Mouse (Mus musculus) lung, embryonic 14.5 days (tissue): Measurements from ENCODE around the gene 1700123O20Rik. TPM values are rescaled to one million over a fixed set of nuclear protein-coding genes. Genes with fewer than 3 reads are reported as not detected.

Experiments
- ATAC-seq: fragments of 200-750 bp; cut with Nextera tagmentation; 2 replicates; pipeline ENCODE4 v1.8.0; 2017; ENCODE audit warnings: mild to moderate bottlenecking, moderate TSS enrichment, moderate library complexity; ENCODE audit not compliant: insufficient read depth
- DNase-seq: peaks from one replicate; pipeline ENCODE4 v3.0.0-alpha.2; 2015
- H3K27ac ChIP-seq: fragments of 300-500 bp; sonication (generic); 2 replicates; pipeline ENCODE4 v1.5.1; 2014; ENCODE audit warnings: low read depth, mild to moderate bottlenecking, moderate library complexity
- H3K27me3 ChIP-seq: fragments of 300-500 bp; sonication (generic); 2 replicates; pipeline ENCODE4 v1.6.1; 2014; ENCODE audit warnings: low read length, control low read depth; ENCODE audit not compliant: insufficient read depth
- H3K36me3 ChIP-seq: fragments of 300-500 bp; sonication (generic); 2 replicates; pipeline ENCODE4 v1.6.1; 2014; ENCODE audit warnings: control low read depth; ENCODE audit not compliant: insufficient read depth
- H3K4me1 ChIP-seq: fragments of 300-500 bp; sonication (generic); 2 replicates; pipeline ENCODE4 v1.6.1; 2014; ENCODE audit warnings: antibody characterized with exemption, control low read depth; ENCODE audit not compliant: insufficient read depth
- H3K4me2 ChIP-seq: fragments of 300-500 bp; sonication (generic); 2 replicates; pipeline ENCODE4 v1.6.1; 2014; ENCODE audit warnings: mild to moderate bottlenecking
- H3K4me3 ChIP-seq: fragments of 300-500 bp; sonication (generic); 2 replicates; pipeline ENCODE4 v1.5.1; 2014; ENCODE audit warnings: low read depth, low read length
- H3K9ac ChIP-seq: fragments of 300-500 bp; sonication (generic); 2 replicates; pipeline ENCODE4 v1.6.1; 2014
- H3K9me3 ChIP-seq: fragments of 300-500 bp; sonication (generic); 2 replicates; pipeline ENCODE4 v1.6.1; 2016; ENCODE audit warnings: low read depth, low read length, control low read depth
- CTCF ChIP-seq: IDR thresholded peaks from 2 replicates; pipeline ENCODE4 v1.5.1; 2016; ENCODE audit warnings: antibody characterized with exemption, low read depth
- whole genome bisulfite sequencing: fragments of 180-500 bp; shearing (Covaris S2); extraction: QIAGEN DNeasy Blood & Tissue Kit; methylation state at CpG from one replicate; pipeline ENCODE4 v1.1.7; 2014; 5-methylcytosine and 5-hydroxymethylcytosine counted together
- polyA plus RNA-seq: library from polyadenylated mRNA; unstranded; fragments of >200 nt; fragmentation: Nextera tagmentation; extraction: Ambion mirVana; gene quantifications from 2 replicates; pipeline ENCODE4 v1.2.1, GENCODE M21; 2014

The 1700123O20Rik gene
- polyA plus RNA-seq, 1 experiment from 2014 or later: 83.2 TPM

DNA sequence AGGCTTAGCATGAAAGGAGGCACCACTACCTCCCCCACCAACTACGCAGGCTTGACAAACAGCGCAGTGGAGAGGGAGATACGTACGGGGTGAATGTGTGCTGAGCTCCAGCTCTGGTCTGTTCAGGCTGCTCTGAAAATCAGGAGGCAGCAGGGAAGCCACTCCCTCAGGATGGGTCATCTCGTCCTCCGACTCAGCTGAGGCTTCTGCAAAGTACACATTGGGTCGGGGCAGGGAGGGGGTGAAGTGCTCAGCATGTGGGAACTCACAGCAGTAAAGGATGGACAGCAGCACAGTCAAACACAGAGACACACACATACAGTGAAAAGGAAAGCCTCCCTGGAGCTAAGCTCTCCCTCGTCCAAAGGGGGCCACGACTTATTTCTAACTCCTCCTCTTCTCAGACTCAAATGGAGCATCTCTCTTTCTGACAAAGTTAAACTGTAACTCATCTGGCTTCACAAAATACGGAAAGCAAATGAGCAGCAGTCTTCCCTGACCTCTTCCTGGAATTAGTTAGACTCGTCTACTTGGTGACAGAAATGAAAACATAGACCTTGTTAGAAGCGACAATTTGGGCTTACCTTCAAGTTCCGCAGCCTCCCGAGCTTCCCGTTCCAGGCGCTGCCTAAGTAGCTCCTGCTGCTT is 7.2 kb upstream of the 1700123O20Rik start:
- Histone ChIP-seq H3K4me3 (no peak overlapping the region), H3K9me3 (no peaks in the 10 kb centered on the region), H3K4me1 (no peaks in the 10 kb centered on the region), H3K9ac (no peak overlapping the region), H3K27me3 (no peaks in the 10 kb centered on the region), H3K4me2 (no peak overlapping the region), H3K27ac (no peak overlapping the region), H3K36me3 (peaks cover 74% of the 10 kb centered on the region)
- no peak for DNase-seq
- no peak for ATAC-seq
- no peak for TF ChIP-seq CTCF
- WGBS: 84% methylated on average over 16 of the region's 16 CpGs

- Histone ChIP-seq H3K27me3 (no peaks in the 10 kb centered on the region), H3K36me3 (peaks cover 47% of the 10 kb centered on the region), H3K9me3 (no peaks in the 10 kb centered on the region), H3K4me3 (no peak overlapping the region), H3K4me2 (no peak overlapping the region), H3K4me1 (no peaks in the 10 kb centered on the region), H3K27ac (no peak overlapping the region), H3K9ac (no peak overlapping the region)
- no peak for TF ChIP-seq CTCF
- WGBS: 84% methylated on average over 3 of the region's 3 CpGs
- DNase-seq: no peak
- ATAC-seq: no peak
Measured at GRCm38 (mm10) chr14:54682396-54682795, 3.6 kb upstream of the 1700123O20Rik start.

DNA sequence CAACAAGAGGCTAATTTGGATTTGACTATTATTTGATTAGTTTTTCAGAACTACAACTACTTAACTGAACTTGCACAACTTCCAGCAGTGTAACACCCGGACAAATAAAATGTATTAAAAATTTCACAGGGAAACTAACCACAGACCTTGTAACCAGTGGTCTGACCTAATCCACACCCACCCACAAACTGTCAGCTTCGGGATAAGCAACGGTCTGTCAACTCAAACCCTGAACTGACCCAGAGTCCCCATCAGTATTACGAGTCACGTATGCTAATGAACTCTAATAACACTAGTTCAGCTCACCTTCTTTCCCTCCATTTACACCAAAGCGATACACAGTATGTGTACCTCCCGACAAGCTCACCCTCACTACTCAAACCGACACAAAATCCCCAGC is 545 bp upstream of the 1700123O20Rik start:
- Histone ChIP-seq H3K4me3 (peak overlapping the region; percentile 85), H3K4me2 (peak overlapping the region; percentile 78), H3K9me3 (no peaks in the 10 kb centered on the region), H3K27ac (0 out of 2 replicates have a peak overlapping the region, but pooled peaks have one; percentile 13), H3K36me3 (peaks cover 42% of the 10 kb centered on the region), H3K27me3 (no peaks in the 10 kb centered on the region), H3K4me1 (no peaks in the 10 kb centered on the region), H3K9ac (peak overlapping the region; percentile 93)
- no peak for TF ChIP-seq CTCF
- 9% methylated on average over 8 of the region's 8 CpGs for WGBS
- DNase-seq (no peak), ATAC-seq (no peak)

DNA sequence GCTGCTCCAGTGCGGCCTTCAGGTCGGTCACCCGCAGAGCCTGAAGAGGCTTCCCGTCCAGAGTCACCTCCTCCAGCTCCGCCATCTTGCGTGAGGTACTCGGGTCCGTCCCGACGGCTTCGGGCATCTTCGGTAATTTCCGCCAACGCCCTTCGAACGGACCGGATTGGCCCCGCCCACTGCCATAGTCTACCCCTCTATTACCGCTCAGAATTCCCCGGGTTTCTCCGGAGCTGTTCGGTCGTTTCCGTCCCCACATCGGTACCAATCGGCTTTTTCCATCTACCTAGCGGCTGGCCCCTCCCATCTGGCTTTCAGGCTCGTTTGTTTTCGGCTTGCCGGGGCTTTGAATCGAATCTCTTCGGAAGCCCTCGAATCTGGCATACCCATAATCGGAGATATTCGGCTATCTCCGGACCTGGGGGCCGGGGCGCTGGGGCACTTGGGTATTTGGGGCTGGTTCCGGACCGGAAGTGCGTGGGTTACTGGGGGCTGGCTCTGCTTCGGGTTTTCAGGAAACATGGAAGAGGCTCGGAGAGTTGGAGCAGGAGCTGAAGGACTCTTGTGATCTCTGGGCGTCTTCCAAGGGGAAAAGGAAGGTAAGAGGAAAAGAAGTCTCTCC is 617 bp downstream of the 1700123O20Rik start, which contains the start of gene Acin1:
TSS of gene Acin1 (minus strand) at position 410 of the 622 bp plus-strand sequence.
- no peak for TF ChIP-seq CTCF
- DNase-seq (peak; percentile 100), ATAC-seq (peak; percentile 97)
- peak within 1 kb of the TSS; percentile 96 for H3K27ac ChIP-seq
- H3K9ac ChIP-seq: peak within 1 kb of the TSS; percentile 93
- H3K4me2 ChIP-seq: peak within 1 kb of the TSS; percentile 78
- WGBS: under 1% methylated on average over 44 of the region's 44 CpGs
- H3K4me3 ChIP-seq: peak within 1 kb of the TSS; percentile 85
- no peaks in the 10 kb centered on the region for H3K4me1 ChIP-seq
- H3K9me3 ChIP-seq: no peaks in the 10 kb centered on the region
- H3K36me3 ChIP-seq: peaks cover 44% of the 10 kb centered on the region
- H3K27me3 ChIP-seq: no peaks in the 10 kb centered on the region

DNA sequence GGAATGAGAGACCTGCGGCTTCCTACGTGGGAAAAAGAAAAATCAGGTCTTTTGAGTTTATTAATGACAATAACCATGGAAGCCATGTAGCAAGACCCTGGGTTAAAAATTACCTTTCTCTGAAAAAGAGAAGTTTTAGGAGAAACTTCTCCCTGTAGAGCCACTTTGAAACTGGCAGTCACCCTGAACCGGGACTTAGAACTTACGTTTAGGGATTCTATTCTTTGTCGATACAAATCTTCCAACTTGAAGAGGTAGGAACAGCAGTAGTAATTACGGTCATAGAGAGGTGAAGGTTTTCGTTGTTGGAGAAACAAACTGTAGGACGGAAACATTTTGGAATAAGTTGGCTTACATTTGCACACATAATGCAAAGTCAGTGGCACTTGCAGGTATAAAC is 1.2 kb downstream of the 1700123O20Rik start:
- TF ChIP-seq CTCF: no peak
- H3K4me3 ChIP-seq: peak overlapping the region; percentile 85
- no peaks in the 10 kb centered on the region for H3K9me3 ChIP-seq
- no peak for ATAC-seq
- peaks cover 41% of the 10 kb centered on the region for H3K36me3 ChIP-seq
- H3K4me2 ChIP-seq: peak overlapping the region; percentile 78
- DNase-seq: peak; percentile 34
- no peaks in the 10 kb centered on the region for H3K27me3 ChIP-seq
- H3K27ac ChIP-seq: peak overlapping the region; percentile 51; the same call in 1 of the 2 replicates
- WGBS: 3% methylated on average over 8 of the region's 8 CpGs
- no peaks in the 10 kb centered on the region for H3K4me1 ChIP-seq
- H3K9ac ChIP-seq: peak overlapping the region; percentile 93

DNA sequence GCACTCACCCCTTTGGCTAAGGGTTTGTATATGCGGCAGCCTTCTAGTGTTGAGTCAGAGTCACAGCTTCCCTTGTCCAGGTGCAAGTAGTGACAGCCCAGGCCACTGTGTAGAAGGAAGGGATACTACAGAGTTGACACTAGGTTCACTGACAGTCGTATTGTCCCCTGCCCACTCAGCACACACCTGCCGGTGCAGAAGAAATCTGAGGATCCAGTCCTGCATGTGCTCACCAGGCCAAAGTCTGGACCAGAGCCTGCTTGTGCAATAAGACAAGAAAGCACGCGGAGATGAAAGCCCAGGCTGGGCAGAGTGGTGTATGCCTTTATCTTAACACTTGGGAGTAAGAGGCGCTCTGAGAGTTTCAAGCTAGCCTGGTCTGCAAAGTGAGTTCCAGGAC is 9.0 kb downstream of the 1700123O20Rik start:
- no peak for DNase-seq
- Histone ChIP-seq H3K36me3 (peaks cover 24% of the 10 kb centered on the region), H3K4me2 (no peak overlapping the region), H3K4me1 (no peaks in the 10 kb centered on the region), H3K9ac (no peak overlapping the region), H3K27ac (no peak overlapping the region), H3K9me3 (no peaks in the 10 kb centered on the region), H3K27me3 (no peaks in the 10 kb centered on the region), H3K4me3 (no peak overlapping the region)
- WGBS: 59% methylated on average over 6 of the region's 6 CpGs
- no peak for TF ChIP-seq CTCF
- ATAC-seq: no peak

- H3K9me3 ChIP-seq: no peaks in the 10 kb centered on the region
- peaks cover 13% of the 10 kb centered on the region for H3K36me3 ChIP-seq
- H3K9ac ChIP-seq: no peak overlapping the region
- WGBS: 83% methylated on average over 4 of the region's 4 CpGs
- DNase-seq: no peak
- no peak overlapping the region for H3K4me3 ChIP-seq
- TF ChIP-seq CTCF: no peak
- no peak overlapping the region for H3K27ac ChIP-seq
- no peaks in the 10 kb centered on the region for H3K27me3 ChIP-seq
- H3K4me1 ChIP-seq: no peaks in the 10 kb centered on the region
- no peak for ATAC-seq
- no peak overlapping the region for H3K4me2 ChIP-seq
Measured at GRCm38 (mm10) chr14:54696752-54697151, 10.7 kb downstream of the 1700123O20Rik start.
